Mouse (Mus musculus): ENCODE measurements at regions not wholly inside any gene's neighbourhood (a gene's known extent, or its start where the extent isn't known, plus 50 kb on each side); places are given as distances from the start of the nearest gene placed in this dataset.
A peak's percentile ranks its signal among the peaks of the same experiment; 100 is the strongest.

DNA sequence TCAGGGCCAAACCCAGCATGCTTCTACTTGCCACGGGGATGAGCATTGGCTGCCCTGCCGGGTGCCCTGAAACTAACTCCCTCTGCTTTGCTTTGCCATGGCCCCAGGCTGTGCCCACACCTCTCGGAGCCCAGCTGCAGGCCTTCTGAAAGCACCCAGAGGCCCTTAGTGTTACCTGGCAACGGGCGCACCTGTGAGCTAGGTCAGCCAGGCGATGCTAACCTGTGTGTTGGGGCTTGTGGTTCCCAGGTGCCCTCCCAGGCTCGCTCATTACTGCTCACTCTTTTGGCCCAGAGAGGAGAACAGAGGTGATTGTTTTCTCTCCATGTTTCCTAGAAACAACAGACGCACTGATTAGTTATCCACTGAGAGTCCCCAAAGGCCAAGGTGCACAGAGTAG, 243.4 kb upstream of the Id4 start:
- peaks cover 4% of the 10 kb centered on the region; the same call in 1 of the 2 replicates for H3K4me1 ChIP-seq (ENCODE audit: control insufficient read depth, insufficient read depth, low read length)
- no peak overlapping the region for H3K4me3 ChIP-seq (ENCODE audit: insufficient read depth, low read length)
- no peak overlapping the region for H3K27ac ChIP-seq (ENCODE audit: insufficient read depth, low read length)
- TF ChIP-seq CTCF (IDR thresholded peaks at IDR 0.05; ENCODE audit: borderline replicate concordance, insufficient read depth, low read length) (no peak), POLR2A (IDR thresholded peaks at IDR 0.05; ENCODE audit: low read depth, low read length) (no peak)

DNA sequence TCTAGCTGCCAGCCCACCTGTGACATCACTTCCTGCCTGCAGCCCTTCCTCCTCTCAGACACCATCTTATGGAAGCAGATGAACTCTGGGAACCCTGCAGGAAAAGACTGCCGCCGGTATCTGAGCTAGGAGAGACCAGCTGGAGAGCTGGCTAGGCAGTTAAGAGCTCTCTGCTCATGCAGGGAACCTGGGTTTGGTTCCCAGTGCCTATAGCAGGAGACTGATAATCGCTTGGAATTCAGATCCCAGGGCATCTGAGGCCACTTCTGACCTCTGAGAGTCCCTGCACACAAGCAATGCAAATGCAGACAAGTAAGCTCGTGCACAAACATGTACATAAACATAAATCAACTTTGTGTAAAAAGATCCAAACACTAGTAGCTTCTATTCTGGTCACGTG, 242.4 kb upstream of the Id4 start:
- no peak for TF ChIP-seq POLR2A (IDR thresholded peaks at IDR 0.05; ENCODE audit: low read depth, low read length)
- no peak for TF ChIP-seq CTCF (IDR thresholded peaks at IDR 0.05; ENCODE audit: borderline replicate concordance, insufficient read depth, low read length)
- Histone ChIP-seq H3K4me1 (ENCODE audit: control insufficient read depth, insufficient read depth, low read length) (no peaks in the 10 kb centered on the region), H3K27ac (ENCODE audit: insufficient read depth, low read length) (no peak overlapping the region), H3K4me3 (ENCODE audit: insufficient read depth, low read length) (no peak overlapping the region)

DNA sequence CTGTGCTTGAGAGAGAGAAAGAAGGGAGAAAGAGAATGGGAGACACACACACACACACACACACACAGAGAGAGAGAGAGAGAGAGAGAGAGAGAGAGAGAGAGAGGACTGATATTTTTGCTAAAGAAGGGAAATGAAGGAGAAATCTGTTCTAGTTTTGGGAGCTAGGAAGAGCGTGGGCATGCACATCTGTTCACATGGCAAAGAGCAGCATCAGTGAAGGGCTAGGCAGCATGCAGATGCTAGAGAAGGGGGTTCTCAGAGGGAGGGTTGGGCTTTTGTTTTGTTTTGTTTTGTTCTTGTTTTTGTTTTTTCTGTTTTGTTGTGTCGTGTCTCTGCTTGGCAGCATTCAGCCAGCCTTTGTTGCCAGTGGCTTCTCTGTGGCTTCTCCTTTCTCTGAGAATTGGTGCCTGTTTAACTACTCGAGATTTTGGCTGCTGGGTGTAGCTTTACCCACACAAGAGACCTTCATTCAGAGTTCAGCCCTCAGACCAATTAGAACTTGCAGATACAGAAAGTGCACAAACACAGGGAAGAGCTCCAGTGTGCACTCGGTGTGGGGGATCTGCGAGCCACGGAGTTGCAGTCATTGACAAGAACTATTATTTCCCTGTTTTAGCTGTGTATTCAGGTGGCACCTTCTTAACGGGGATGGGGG, 237.9 kb upstream of the Id4 start:
- no peak overlapping the region for H3K4me3 ChIP-seq (ENCODE audit: insufficient read depth, low read length)
- TF ChIP-seq CTCF (IDR thresholded peaks at IDR 0.05; ENCODE audit: borderline replicate concordance, insufficient read depth, low read length) (no peak), POLR2A (IDR thresholded peaks at IDR 0.05; ENCODE audit: low read depth, low read length) (no peak)
- no peak overlapping the region for H3K27ac ChIP-seq (ENCODE audit: insufficient read depth, low read length)
- H3K4me1 ChIP-seq (ENCODE audit: control insufficient read depth, insufficient read depth, low read length), result peaks cover 4% of the 10 kb centered on the region; the same call in 1 of the 2 replicates

DNA sequence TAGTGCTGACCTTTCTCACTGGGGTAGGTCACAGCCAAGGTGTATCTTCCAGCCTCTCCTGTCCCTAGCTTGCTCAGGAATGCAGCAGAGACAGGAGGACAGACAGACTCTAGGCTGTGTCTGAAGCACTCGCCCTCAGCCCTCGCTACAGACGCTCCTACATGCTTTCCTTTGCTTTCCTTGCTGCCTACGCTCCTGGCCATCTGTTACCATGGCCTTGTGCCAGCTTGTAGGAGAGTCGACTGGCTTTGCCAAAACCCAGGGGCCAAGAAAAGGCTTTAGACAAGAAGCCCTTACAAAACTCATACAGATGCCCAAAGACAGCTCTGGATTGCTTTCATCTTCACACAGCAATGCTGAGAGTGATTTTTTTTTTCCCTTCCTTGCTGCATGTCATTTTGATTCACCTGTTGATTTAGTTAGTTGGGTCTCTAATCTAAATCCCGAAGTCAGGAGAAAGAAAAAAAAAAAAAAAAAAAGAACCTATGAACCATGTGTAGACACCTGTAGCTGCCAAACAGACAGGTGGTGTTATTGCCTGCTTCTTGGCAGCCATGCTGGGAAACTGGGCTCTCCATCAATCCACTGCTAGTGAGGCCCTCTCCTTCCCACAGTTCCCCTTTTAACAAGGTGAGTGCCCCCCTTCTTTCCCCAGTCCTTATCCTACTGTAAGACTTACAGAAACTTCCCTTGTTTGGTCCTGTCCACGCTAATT, 233.1 kb upstream of the Id4 start:
- Histone ChIP-seq H3K4me1 (ENCODE audit: control insufficient read depth, insufficient read depth, low read length) (peaks cover 4% of the 10 kb centered on the region; the same call in 1 of the 2 replicates), H3K4me3 (ENCODE audit: insufficient read depth, low read length) (no peak overlapping the region), H3K27ac (ENCODE audit: insufficient read depth, low read length) (no peak overlapping the region)
- TF ChIP-seq CTCF (IDR thresholded peaks at IDR 0.05; ENCODE audit: borderline replicate concordance, insufficient read depth, low read length), result no peak
- no peak for TF ChIP-seq POLR2A (IDR thresholded peaks at IDR 0.05; ENCODE audit: low read depth, low read length)

DNA sequence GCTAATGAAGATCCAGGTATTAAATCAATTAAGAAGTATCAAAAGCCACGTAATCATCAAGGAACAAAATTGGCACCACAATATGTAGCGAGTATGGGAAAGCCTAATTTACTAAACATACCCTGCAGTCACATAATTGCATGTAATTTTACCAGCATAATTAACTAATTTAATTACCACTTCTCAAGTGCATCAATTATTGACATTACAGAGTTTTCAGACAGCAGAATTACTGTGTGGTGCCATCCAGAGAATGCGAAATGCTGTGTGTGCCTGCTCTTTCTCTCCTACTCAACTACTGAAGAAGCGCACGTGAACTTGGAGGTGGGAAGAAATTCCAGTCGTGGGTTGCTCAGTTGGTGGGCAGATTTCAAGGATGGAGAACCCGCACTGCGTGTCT, 229.5 kb upstream of the Id4 start:
- TF ChIP-seq POLR2A (IDR thresholded peaks at IDR 0.05; ENCODE audit: low read depth, low read length) (no peak), CTCF (IDR thresholded peaks at IDR 0.05; ENCODE audit: borderline replicate concordance, insufficient read depth, low read length) (no peak)
- no peak overlapping the region for H3K27ac ChIP-seq (ENCODE audit: insufficient read depth, low read length)
- H3K4me3 ChIP-seq (ENCODE audit: insufficient read depth, low read length), result no peak overlapping the region
- peaks cover 3% of the 10 kb centered on the region; the same call in 1 of the 2 replicates for H3K4me1 ChIP-seq (ENCODE audit: control insufficient read depth, insufficient read depth, low read length)

DNA sequence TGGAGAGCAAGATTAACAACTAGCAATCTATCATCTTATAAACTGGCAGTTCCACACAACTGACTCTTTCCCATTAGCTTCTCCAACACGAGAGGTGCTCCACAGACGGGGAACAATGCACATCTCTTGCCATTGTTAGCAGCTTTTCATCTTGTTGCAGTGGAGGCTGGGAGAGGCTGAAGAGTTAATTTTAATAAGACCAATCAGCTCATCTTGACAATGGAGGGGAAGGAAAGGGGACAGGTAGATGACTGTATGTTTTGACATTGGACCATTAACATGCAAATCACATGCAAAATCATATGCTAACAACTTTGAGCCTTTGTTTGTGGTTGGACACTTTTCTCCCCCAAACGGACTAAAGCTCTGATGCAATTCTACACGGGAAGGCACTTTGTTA, 218.9 kb upstream of the Id4 start:
- no peaks in the 10 kb centered on the region for H3K4me1 ChIP-seq (ENCODE audit: control insufficient read depth, insufficient read depth, low read length)
- H3K4me3 ChIP-seq (ENCODE audit: insufficient read depth, low read length), result no peak overlapping the region
- TF ChIP-seq POLR2A (IDR thresholded peaks at IDR 0.05; ENCODE audit: low read depth, low read length), result no peak
- TF ChIP-seq CTCF (IDR thresholded peaks at IDR 0.05; ENCODE audit: borderline replicate concordance, insufficient read depth, low read length), result no peak
- H3K27ac ChIP-seq (ENCODE audit: insufficient read depth, low read length), result no peak overlapping the region

DNA sequence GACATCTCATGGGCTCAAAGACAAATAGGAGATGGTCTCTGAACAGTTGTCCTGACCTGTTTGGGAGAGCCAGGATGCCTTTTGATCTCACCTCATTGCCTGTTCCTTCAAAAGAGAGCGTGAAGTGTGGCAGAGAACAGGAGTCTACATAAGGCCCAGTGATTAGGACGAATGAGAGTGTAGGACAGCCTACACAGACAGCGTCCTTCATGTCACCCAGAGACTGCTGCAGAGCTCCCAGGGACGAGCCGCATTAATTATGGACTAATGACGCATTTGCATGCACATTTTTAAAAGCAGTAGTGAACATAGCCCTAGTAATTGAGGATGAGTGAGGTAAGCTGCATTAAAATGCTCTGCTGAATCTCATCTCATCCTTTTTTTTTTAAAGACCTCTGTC, 218.5 kb upstream of the Id4 start:
- no peak for TF ChIP-seq POLR2A (IDR thresholded peaks at IDR 0.05; ENCODE audit: low read depth, low read length)
- TF ChIP-seq CTCF (IDR thresholded peaks at IDR 0.05; ENCODE audit: borderline replicate concordance, insufficient read depth, low read length), result no peak
- H3K4me1 ChIP-seq (ENCODE audit: control insufficient read depth, insufficient read depth, low read length), result no peaks in the 10 kb centered on the region
- no peak overlapping the region for H3K4me3 ChIP-seq (ENCODE audit: insufficient read depth, low read length)
- H3K27ac ChIP-seq (ENCODE audit: insufficient read depth, low read length), result no peak overlapping the region

DNA sequence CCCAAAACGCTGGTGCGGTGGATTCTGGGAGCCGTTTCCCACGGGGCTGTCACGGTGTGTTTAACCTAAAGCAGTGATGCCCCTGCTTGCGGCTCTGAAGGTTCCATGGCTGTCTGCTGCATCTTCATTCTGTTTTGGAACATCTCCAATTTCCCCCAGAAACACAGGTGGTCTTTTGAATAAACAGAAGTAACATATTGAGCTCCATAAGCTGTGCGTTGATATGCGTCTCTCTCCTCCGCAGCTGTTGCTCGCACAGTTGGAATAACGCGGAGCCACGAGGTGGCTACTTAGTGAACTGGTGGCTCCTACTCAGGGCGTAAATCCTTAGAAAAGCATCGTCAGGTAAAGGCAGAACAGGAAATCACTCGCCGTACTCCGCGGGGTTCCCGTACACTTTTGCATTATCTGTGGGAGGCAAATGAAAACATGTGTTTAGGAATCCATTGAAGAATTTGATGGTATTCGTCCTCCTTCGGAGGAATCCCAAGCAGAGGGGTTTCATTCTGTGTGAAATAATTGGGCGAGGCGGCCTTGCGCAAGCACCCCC, 214.8 kb upstream of the Id4 start:
- no peak overlapping the region for H3K27ac ChIP-seq (ENCODE audit: insufficient read depth, low read length)
- H3K4me3 ChIP-seq (ENCODE audit: insufficient read depth, low read length), result no peak overlapping the region
- TF ChIP-seq POLR2A (IDR thresholded peaks at IDR 0.05; ENCODE audit: low read depth, low read length), result no peak
- H3K4me1 ChIP-seq (ENCODE audit: control insufficient read depth, insufficient read depth, low read length), result no peaks in the 10 kb centered on the region

DNA sequence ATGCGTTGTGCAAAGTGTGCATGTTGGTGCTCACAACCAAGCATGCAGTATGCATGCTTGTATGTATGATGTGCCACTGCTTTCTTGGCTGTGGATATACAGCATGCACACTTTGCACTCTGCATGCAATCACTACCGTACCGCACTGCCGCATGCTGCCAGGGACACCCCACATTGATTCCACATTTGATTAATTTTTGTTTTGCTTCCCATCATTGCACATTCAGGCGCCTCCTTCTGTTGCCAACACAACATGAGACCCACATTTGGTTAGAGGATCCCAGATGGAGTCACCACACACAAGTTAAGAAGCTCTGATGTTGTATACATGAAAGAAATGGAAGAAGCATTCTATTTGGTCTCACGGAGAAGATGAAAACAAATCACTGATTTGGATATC, 211.2 kb upstream of the Id4 start:
- TF ChIP-seq POLR2A (IDR thresholded peaks at IDR 0.05; ENCODE audit: low read depth, low read length) (no peak), CTCF (IDR thresholded peaks at IDR 0.05; ENCODE audit: borderline replicate concordance, insufficient read depth, low read length) (no peak)
- Histone ChIP-seq H3K4me1 (ENCODE audit: control insufficient read depth, insufficient read depth, low read length) (no peaks in the 10 kb centered on the region), H3K4me3 (ENCODE audit: insufficient read depth, low read length) (no peak overlapping the region), H3K27ac (ENCODE audit: insufficient read depth, low read length) (no peak overlapping the region)

DNA sequence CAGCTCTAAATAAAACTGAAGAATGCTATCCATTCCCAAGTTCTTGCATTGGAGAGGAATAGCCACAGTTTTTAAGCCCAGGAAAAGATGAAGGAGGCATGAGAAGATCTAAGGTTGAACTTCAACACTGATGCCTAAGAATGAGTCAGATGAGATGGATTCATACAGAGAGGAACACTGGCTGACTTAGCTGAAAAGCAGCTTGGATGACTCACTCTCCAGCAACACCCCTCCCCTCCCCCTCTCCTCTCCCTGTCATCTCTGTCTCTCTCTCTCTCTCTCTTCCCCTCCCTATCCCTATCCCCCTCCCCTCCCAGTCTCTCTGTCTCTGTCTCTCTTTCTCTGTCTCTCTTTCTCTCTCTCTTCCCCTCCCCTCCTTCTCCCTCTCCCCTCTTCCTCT, 186.4 kb upstream of the Id4 start:
- Histone ChIP-seq H3K27ac (ENCODE audit: insufficient read depth, low read length) (peak overlapping the region; percentile 32; the same call in 1 of the 2 replicates), H3K4me1 (ENCODE audit: control insufficient read depth, insufficient read depth, low read length) (peaks cover 5% of the 10 kb centered on the region; the same call in 1 of the 2 replicates), H3K4me3 (ENCODE audit: insufficient read depth, low read length) (no peak overlapping the region)
- TF ChIP-seq POLR2A (IDR thresholded peaks at IDR 0.05; ENCODE audit: low read depth, low read length), result no peak
- TF ChIP-seq CTCF (IDR thresholded peaks at IDR 0.05; ENCODE audit: borderline replicate concordance, insufficient read depth, low read length), result no peak
